Mouse (Mus musculus): ENCODE measurements at regions not wholly inside any gene's neighbourhood (a gene's known extent, or its start where the extent isn't known, plus 50 kb on each side); places are given as distances from the start of the nearest gene placed in this dataset.

DNA sequence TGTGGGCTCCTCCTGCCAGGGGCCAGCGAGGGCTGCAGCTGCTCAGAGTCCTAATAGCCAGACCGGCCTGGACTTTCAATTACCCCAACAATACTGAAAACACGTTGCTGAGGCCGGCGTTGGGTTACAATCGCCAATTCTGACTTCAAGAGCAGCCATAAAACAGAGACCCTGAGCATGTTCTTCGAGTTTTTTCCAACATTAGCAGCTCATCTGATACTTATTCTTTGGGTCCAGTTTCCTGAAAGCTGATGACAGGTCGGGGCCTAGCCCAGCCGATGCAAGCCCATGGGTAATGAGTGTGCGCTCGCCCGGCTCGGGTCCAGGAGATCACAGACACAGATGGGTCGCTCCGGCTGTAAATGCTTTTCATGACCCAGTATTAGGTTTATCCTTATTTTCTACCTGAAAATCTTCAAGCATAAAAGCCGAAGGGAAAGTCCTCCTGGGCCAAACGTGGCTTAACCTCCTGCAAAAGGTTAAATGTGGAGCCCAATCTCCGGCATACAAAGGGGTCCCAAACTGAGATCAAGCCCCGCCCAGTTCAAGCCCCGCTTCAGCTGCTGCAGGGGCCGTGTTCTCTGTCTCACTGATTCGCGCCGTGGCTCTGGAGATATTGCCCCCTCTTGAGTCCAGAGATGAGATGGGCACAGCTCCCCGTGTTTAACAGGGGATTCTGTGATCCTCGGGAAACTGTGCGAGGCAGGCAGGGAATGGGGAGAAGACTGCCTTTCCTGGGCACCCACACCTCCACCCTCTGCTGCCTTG is 73.6 kb upstream of the Actrt2 start:
- TF ChIP-seq CTCF (conservative IDR thresholded peaks at IDR 0.05; ENCODE audit: low read length) (no peak), POU5F1 (IDR thresholded peaks at IDR 0.05; ENCODE audit: borderline replicate concordance, low read length) (no peak)
